Mouse (Mus musculus) myocyte (in vitro differentiated cells): Measurements from ENCODE around the gene Traf5. TPM values are rescaled to one million over a fixed set of nuclear protein-coding genes. Genes with fewer than 3 reads are reported as not detected.

Experiments
- H3K27me3 ChIP-seq: one replicate; pipeline ENCODE4 v1.6.1; 2011; ENCODE audit not compliant: control insufficient read depth, insufficient read depth, insufficient read length
- H3K36me3 ChIP-seq: one replicate; pipeline ENCODE4 v1.6.1; 2011; ENCODE audit not compliant: control insufficient read depth, insufficient read depth
- H3K4me2 ChIP-seq: one replicate; pipeline ENCODE4 v1.6.1; 2011; ENCODE audit warnings: low read depth, control low read depth
- H3K4me3 ChIP-seq: one replicate; pipeline ENCODE4 v1.5.1; 2011; ENCODE audit warnings: mild to moderate bottlenecking, control low read depth, moderate library complexity
- H3K79me2 ChIP-seq: one replicate; pipeline ENCODE4 v1.6.1; 2011; ENCODE audit not compliant: control insufficient read depth, insufficient read depth
- H3ac ChIP-seq: one replicate; pipeline ENCODE4 v1.6.1; 2011; ENCODE audit not compliant: control insufficient read depth, insufficient read length
- CEBPB ChIP-seq: IDR thresholded peaks from 2 replicates; pipeline ENCODE4 v1.6.1; 2011; ENCODE audit warnings: mild to moderate bottlenecking, moderate library complexity; ENCODE audit not compliant: poor library complexity, insufficient read depth, severe bottlenecking
- E2F4 ChIP-seq: IDR thresholded peaks from one replicate; pipeline ENCODE4 v1.6.1; 2011; ENCODE audit warnings: mild to moderate bottlenecking, control low read depth, moderate library complexity; ENCODE audit not compliant: insufficient read depth
- MAX ChIP-seq: IDR thresholded peaks from one replicate; pipeline ENCODE4 v1.6.1; 2011; ENCODE audit warnings: low read depth, mild to moderate bottlenecking, control low read depth
- MYOD1 ChIP-seq, 3 experiments: IDR thresholded peaks; one replicate each; pipeline ENCODE4 v1.6.1; 2011; ENCODE audit warnings: control low read depth in 2 of 3, low read depth in 2 of 3, mild to moderate bottlenecking in 2 of 3, moderate library complexity in 1 of 3; ENCODE audit not compliant: insufficient read length in 2 of 3, control insufficient read depth in 1 of 3
- MYOG ChIP-seq, 3 experiments: IDR thresholded peaks; one replicate each; pipeline ENCODE4 v1.6.1; 2011; ENCODE audit warnings: control low read depth in 2 of 3, low read depth in 2 of 3, mild to moderate bottlenecking in 2 of 3; ENCODE audit not compliant: insufficient read length in 2 of 3, control insufficient read depth in 1 of 3, insufficient read depth in 1 of 3
- POLR2A ChIP-seq: IDR thresholded peaks from one replicate; pipeline ENCODE4 v1.6.1; 2011; ENCODE audit warnings: low read depth, mild to moderate bottlenecking, control low read depth, moderate library complexity; ENCODE audit not compliant: insufficient read length
- POLR2AphosphoS2 ChIP-seq: IDR thresholded peaks from one replicate; pipeline ENCODE4 v1.6.1; 2011; ENCODE audit warnings: low read depth, control low read depth; ENCODE audit not compliant: insufficient read length
- REST ChIP-seq: IDR thresholded peaks from one replicate; pipeline ENCODE4 v1.6.1; 2011; ENCODE audit warnings: mild to moderate bottlenecking, control low read depth, moderate library complexity; ENCODE audit not compliant: insufficient read depth, insufficient read length
- SRF ChIP-seq: IDR thresholded peaks from one replicate; pipeline ENCODE4 v1.6.1; 2011; ENCODE audit warnings: low read depth; ENCODE audit not compliant: control insufficient read depth, insufficient read length
- TCF12 ChIP-seq: IDR thresholded peaks from one replicate; pipeline ENCODE4 v1.6.1; 2011; ENCODE audit warnings: mild to moderate bottlenecking, control low read depth; ENCODE audit not compliant: poor library complexity, insufficient read depth, severe bottlenecking
- TCF3 ChIP-seq: IDR thresholded peaks from one replicate; pipeline ENCODE4 v1.6.1; 2011; ENCODE audit warnings: low read depth, control low read depth; ENCODE audit not compliant: insufficient read length
- USF1 ChIP-seq: IDR thresholded peaks from one replicate; pipeline ENCODE4 v1.6.1; 2011; ENCODE audit warnings: low read depth, mild to moderate bottlenecking, control low read depth, moderate library complexity
- polyA plus RNA-seq: library from polyadenylated mRNA; unstranded; fragments of >200 nt; fragmentation: generic; extraction: Trizol; gene quantifications from one replicate; pipeline ENCODE4 v1.2.1, GENCODE M21; 2012; ENCODE audit warnings: missing spikeins

The Traf5 gene
- polyA plus RNA-seq, 1 experiment, result 10.8 TPM

DNA sequence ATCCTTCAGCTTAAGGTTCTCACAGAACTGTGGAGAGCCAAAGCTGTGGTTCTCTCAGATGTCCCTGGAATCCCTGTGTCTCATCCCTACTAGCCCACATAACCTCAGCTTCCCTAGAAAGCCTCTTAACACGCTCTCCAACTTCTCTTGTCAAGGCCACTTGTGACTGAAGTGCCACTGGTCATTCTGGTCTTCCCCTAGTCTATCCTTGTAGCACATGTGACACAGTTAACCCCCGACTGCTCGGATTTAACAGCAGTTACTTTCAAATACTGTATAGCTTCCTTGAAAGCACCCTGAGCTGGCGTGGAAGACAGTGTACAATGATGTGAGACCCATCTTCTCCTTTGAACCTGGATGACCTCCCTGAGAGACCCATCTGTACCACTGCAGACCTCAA, 5.3 kb downstream of the Traf5 start:
- Histone ChIP-seq H3K79me2 (peaks cover 34% of the 10 kb centered on the region), H3ac (no peak overlapping the region), H3K36me3 (no peaks in the 10 kb centered on the region), H3K4me2 (no peak overlapping the region), H3K27me3 (no peaks in the 10 kb centered on the region), H3K4me3 (no peak overlapping the region)
- TF ChIP-seq E2F4 (no peak), TCF3 (no peak), REST (no peak), SRF (no peak), TCF12 (no peak), USF1 (no peak), MYOG (IDR thresholded peaks at IDR 0.05; ENCODE audit: control insufficient read depth in 1 of 3, insufficient read depth in 1 of 3, insufficient read length in 2 of 3, low read depth in 2 of 3) (no peak), MYOD1 (IDR thresholded peaks at IDR 0.05; ENCODE audit: control insufficient read depth in 1 of 3, insufficient read length in 2 of 3, low read depth in 2 of 3) (no peak), CEBPB (no peak), MAX (no peak), POLR2A (no peak), POLR2AphosphoS2 (no peak)

DNA sequence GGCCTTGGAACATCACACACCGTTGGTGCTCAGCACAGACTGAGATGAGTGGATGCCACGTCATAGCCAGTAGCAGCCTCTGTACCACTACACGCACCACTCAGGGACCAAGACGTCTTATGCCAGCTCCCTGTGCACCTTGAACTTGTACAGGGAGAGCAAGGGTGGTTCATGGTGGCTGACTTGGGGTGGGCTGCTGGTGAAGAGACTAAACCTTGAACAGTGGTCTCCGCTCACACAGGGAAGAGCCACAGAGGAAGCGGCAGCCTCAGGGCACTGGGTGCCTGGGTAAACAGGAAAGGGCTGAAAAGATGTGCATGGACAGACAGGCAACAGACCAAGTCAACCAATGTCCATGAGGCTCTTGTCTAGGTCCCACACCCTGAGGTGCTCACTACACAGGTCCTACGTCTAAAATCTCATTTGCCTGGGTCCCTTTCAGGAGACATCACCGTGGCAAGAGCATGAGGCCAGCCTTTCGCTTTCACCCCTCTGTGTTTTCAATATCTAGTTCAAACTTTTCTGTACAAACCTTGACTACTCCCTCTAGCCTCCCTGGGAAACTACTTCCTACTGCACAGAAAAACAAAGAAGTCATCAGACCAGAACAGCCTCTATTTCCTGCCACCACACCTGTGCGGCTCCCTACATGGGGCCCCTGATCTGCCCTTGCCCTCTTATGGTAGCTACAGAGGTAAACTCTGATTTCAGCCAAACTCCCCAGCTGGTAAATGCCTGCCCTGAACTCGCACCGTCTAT, 5.9 kb downstream of the Traf5 start:
- Histone ChIP-seq H3K79me2 (peaks cover 33% of the 10 kb centered on the region), H3K4me2 (no peak overlapping the region), H3K27me3 (no peaks in the 10 kb centered on the region), H3K4me3 (no peak overlapping the region), H3ac (no peak overlapping the region), H3K36me3 (no peaks in the 10 kb centered on the region)
- no peak for TF ChIP-seq REST
- TF ChIP-seq TCF3, result no peak
- no peak for TF ChIP-seq E2F4
- TF ChIP-seq MAX, result no peak

DNA sequence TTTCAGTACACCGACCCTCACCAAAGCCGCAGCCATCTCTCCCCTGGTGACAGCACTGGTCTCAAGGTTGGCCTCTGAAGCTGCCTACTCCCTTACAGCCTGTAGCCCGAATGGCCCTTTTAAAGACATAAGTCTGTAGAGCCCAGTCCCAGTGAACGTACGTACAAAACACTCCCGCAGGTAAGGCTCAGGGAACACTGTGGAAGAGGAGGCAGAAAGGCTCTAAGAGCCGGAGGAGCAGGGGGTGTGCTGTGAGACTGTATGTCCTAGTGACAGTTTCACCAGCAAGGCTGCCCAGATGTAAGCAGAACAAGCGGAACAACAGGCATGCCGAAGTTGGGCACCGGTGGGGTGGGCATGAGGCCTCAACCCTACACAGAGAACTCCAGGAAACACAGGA, 7.1 kb downstream of the Traf5 start:
- Histone ChIP-seq H3K4me3 (no peak overlapping the region), H3K79me2 (peaks cover 37% of the 10 kb centered on the region), H3ac (no peak overlapping the region), H3K27me3 (no peaks in the 10 kb centered on the region), H3K4me2 (no peak overlapping the region), H3K36me3 (peaks cover 4% of the 10 kb centered on the region)
- no peak for TF ChIP-seq TCF12
- TF ChIP-seq POLR2AphosphoS2, result no peak
- no peak for TF ChIP-seq CEBPB
- TF ChIP-seq MAX, result no peak

DNA sequence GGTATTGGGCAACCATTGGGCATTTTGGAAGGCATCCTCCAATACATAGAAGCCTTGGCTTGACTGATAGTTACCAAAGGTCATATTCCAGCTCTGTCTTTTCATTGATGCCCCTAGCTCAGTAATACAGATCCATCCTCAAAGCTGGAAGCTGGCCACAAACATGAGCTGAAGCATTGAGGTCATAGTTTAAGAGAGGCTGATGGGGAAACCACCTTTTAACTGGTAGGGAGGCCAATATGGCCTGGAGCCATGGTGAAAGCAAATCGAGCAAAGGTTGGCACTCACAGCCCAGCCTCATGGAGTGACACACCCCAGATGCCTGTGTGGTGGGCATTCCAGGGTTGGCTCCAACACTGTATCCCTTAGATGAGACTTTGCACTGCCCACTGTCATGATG, 9.7 kb downstream of the Traf5 start:
- no peak overlapping the region for H3ac ChIP-seq
- TF ChIP-seq E2F4, result no peak
- TF ChIP-seq REST, result no peak
- no peak for TF ChIP-seq TCF3
- no peak for TF ChIP-seq CEBPB
- no peak for TF ChIP-seq MYOG (IDR thresholded peaks at IDR 0.05; ENCODE audit: control insufficient read depth in 1 of 3, insufficient read depth in 1 of 3, insufficient read length in 2 of 3, low read depth in 2 of 3)
- TF ChIP-seq MYOD1 (IDR thresholded peaks at IDR 0.05; ENCODE audit: control insufficient read depth in 1 of 3, insufficient read length in 2 of 3, low read depth in 2 of 3), result no peak
- no peak for TF ChIP-seq USF1
- TF ChIP-seq MAX, result no peak
- no peak for TF ChIP-seq SRF
- no peak for TF ChIP-seq POLR2A
- TF ChIP-seq POLR2AphosphoS2, result no peak
- H3K79me2 ChIP-seq, result peaks cover 29% of the 10 kb centered on the region
- H3K36me3 ChIP-seq, result peaks cover 4% of the 10 kb centered on the region
- no peak overlapping the region for H3K4me2 ChIP-seq
- no peaks in the 10 kb centered on the region for H3K27me3 ChIP-seq
- H3K4me3 ChIP-seq, result no peak overlapping the region

DNA sequence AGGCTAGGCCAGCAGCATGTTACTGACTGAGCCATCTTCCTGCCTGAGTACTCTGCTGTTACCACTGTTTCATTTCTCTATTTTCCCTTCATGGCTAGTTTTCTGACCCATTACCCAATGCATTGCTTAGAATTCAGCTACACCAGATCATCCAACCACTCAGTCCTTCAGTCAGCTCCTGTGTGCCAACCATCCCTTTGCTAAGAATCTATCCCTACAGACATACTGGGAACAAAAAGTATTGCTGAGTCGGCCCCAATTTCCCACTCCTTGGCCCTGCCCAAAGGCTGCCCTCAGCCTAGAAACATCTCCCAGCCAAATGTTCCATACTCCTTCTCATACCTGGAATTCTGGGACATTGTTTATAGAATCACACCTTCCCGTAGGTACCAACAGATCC, 11.2 kb downstream of the Traf5 start:
- H3K4me3 ChIP-seq, result no peak overlapping the region
- H3K27me3 ChIP-seq, result no peaks in the 10 kb centered on the region
- TF ChIP-seq TCF3 (no peak), POLR2AphosphoS2 (no peak), MYOG (IDR thresholded peaks at IDR 0.05; ENCODE audit: control insufficient read depth in 1 of 3, insufficient read depth in 1 of 3, insufficient read length in 2 of 3, low read depth in 2 of 3) (no peak), USF1 (no peak), TCF12 (no peak), POLR2A (no peak), REST (no peak), SRF (no peak), CEBPB (no peak), MYOD1 (IDR thresholded peaks at IDR 0.05; ENCODE audit: control insufficient read depth in 1 of 3, insufficient read length in 2 of 3, low read depth in 2 of 3) (no peak), E2F4 (no peak), MAX (no peak)
- no peak overlapping the region for H3ac ChIP-seq
- peaks cover 27% of the 10 kb centered on the region for H3K79me2 ChIP-seq
- H3K36me3 ChIP-seq, result peaks cover 4% of the 10 kb centered on the region
- no peak overlapping the region for H3K4me2 ChIP-seq
